9 mouse cellular contexts compared by ENCODE assay signal in genomic region chr14:78525611-78526457, GRCm38 (mm10). TPM values are rescaled to one million over a fixed set of nuclear protein-coding genes. Genes with fewer than 3 reads are reported as not detected.
DNase-seq lines count a peak whose midpoint lies in the region; ATAC-seq and TF ChIP-seq lines count a peak whose summit lies in the region.
"Had no signal": no experiment of that assay in that cellular context is flagged by ENCODE, and none has a peak within 500 bp of the region (broad histone marks: within the 10 kb centered on the region; RNA-seq: fewer than 3 reads in every experiment).

No protein-coding gene starts in this region.

- H3K36me3 ChIP-seq in heart, postnatal 0 days (replicated peaks; ENCODE audit: control insufficient read depth, insufficient read depth, low read length) = peaks cover 10% of the 10 kb centered on the region
- H3K36me3 ChIP-seq in neural tube, embryonic 13.5 days = peaks cover 6% of the 10 kb centered on the region
- H3K36me3 ChIP-seq in neural tube, embryonic 15.5 days = no peaks in the 10 kb centered on the region
- H3K36me3 ChIP-seq in liver, embryonic 16.5 days (ENCODE audit: control insufficient read depth, insufficient read depth) = no peaks in the 10 kb centered on the region

- peaks cover 42% of the 10 kb centered on the region for H3K4me1 ChIP-seq in heart, postnatal 0 days (ENCODE audit: control insufficient read depth, insufficient read depth)
- peaks cover 42% of the 10 kb centered on the region for H3K4me1 ChIP-seq in neural tube, embryonic 13.5 days (replicated peaks)
- peaks cover 35% of the 10 kb centered on the region for H3K4me1 ChIP-seq in neural tube, embryonic 15.5 days
- peaks cover 20% of the 10 kb centered on the region for H3K4me1 ChIP-seq in liver, embryonic 16.5 days (ENCODE audit: control insufficient read depth, low read depth, low read length)

- no peak for DNase-seq in heart, postnatal 0 days (ENCODE audit: low spot score)
- no peak for DNase-seq in heart, adult 9 months (ENCODE audit: low spot score in 2 of 2)
- no peak for DNase-seq in right cerebral cortex, adult 2 months (ENCODE audit: low spot score in 2 of 2)
- DNase-seq in right cerebral cortex, postnatal 14 days = no peak
- DNase-seq: adrenal gland, adult 8-10 months; heart, adult 18-20 months had no signal

- H3K27me3 ChIP-seq in heart, postnatal 0 days (ENCODE audit: control insufficient read depth, insufficient read depth, low read length) = no peaks in the 10 kb centered on the region
- no peaks in the 10 kb centered on the region for H3K27me3 ChIP-seq in neural tube, embryonic 13.5 days
- no peaks in the 10 kb centered on the region for H3K27me3 ChIP-seq in neural tube, embryonic 15.5 days (replicated peaks)
- H3K27me3 ChIP-seq in liver, embryonic 16.5 days (ENCODE audit: control insufficient read depth, insufficient read depth, low read depth, low read length) = no peaks in the 10 kb centered on the region

- no peak overlapping the region for H3K9ac ChIP-seq in heart, postnatal 0 days (replicated peaks; ENCODE audit: low read depth, low read length)
- H3K9ac ChIP-seq in neural tube, embryonic 13.5 days = no peak overlapping the region
- H3K9ac ChIP-seq in neural tube, embryonic 15.5 days (replicated peaks) = no peak overlapping the region
- no peak overlapping the region for H3K9ac ChIP-seq in liver, embryonic 16.5 days (ENCODE audit: low read depth, low read length)

- no peak overlapping the region for H3K4me3 ChIP-seq in heart, postnatal 0 days (ENCODE audit: low read depth, low read length)
- H3K4me3 ChIP-seq in neural tube, embryonic 13.5 days = no peak overlapping the region
- H3K4me3 ChIP-seq in neural tube, embryonic 15.5 days (replicated peaks) = no peak overlapping the region
- no peak overlapping the region for H3K4me3 ChIP-seq in liver, embryonic 16.5 days (ENCODE audit: low read depth, low read length)

- ATAC-seq in heart, postnatal 0 days (ENCODE audit: insufficient read depth, low read depth) = peak; percentile 70
- peak; percentile 41; the same call in 1 of the 2 replicates for ATAC-seq in neural tube, embryonic 13.5 days (ENCODE audit: low read depth)
- ATAC-seq in neural tube, embryonic 15.5 days (ENCODE audit: low FRiP score) = no peak
- ATAC-seq in liver, embryonic 16.5 days (ENCODE audit: low read depth) = peak; percentile 56

- 94% methylated on average over 3 of the region's 3 CpGs for WGBS in heart, postnatal 0 days
- WGBS in neural tube, embryonic 13.5 days = 94% methylated on average over 3 of the region's 3 CpGs
- 98% methylated on average over 3 of the region's 3 CpGs for WGBS in neural tube, embryonic 15.5 days
- WGBS in liver, embryonic 16.5 days (ENCODE audit: insufficient replicate concordance) = 97% methylated on average over 3 of the region's 3 CpGs

- H3K27ac ChIP-seq in heart, postnatal 0 days (ENCODE audit: low read depth) = peak overlapping the region; percentile 32; the same call in 1 of the 2 replicates
- H3K27ac ChIP-seq in neural tube, embryonic 13.5 days (replicated peaks) = no peak overlapping the region
- H3K27ac ChIP-seq in neural tube, embryonic 15.5 days (replicated peaks) = no peak overlapping the region
- 0 out of 2 replicates have a peak overlapping the region, but pooled peaks have one; percentile 6 for H3K27ac ChIP-seq in liver, embryonic 16.5 days (ENCODE audit: low read length)

- TF ChIP-seq EP300 in heart, postnatal 0 days (IDR thresholded peaks at IDR 0.05; ENCODE audit: low read depth) = no peak

- H3K4me2 ChIP-seq in heart, postnatal 0 days (ENCODE audit: low read depth, low read length) = no peak overlapping the region
- no peak overlapping the region for H3K4me2 ChIP-seq in neural tube, embryonic 13.5 days
- no peak overlapping the region for H3K4me2 ChIP-seq in neural tube, embryonic 15.5 days
- H3K4me2 ChIP-seq in liver, embryonic 16.5 days (ENCODE audit: low read depth, low read length) = no peak overlapping the region

- no peaks in the 10 kb centered on the region for H3K9me3 ChIP-seq in heart, postnatal 0 days (replicated peaks; ENCODE audit: control insufficient read depth, low read length)
- no peaks in the 10 kb centered on the region for H3K9me3 ChIP-seq in neural tube, embryonic 13.5 days
- H3K9me3 ChIP-seq in neural tube, embryonic 15.5 days (replicated peaks) = no peaks in the 10 kb centered on the region
- H3K9me3 ChIP-seq in liver, embryonic 16.5 days (replicated peaks; ENCODE audit: control insufficient read depth, low read length) = no peaks in the 10 kb centered on the region

- TF ChIP-seq CTCF in heart, postnatal 0 days (IDR thresholded peaks at IDR 0.05; ENCODE audit: low read depth) = no peak

RNA-seq across cellular contexts. Expression of gene Akap11, which starts 10.8 kb away (rescaled TPM):
- 23.8 and 24.1 TPM in 2 replicates for total RNA-seq in heart, postnatal 0 days (2014; rRNA removed; ENCODE audit: low replicate concordance)
- polyA plus RNA-seq in heart, postnatal 0 days (2015; fragmentation: Nextera tagmentation; extraction: Ambion mirVana) = 8.9 and 9.2 TPM in 2 replicates
- 32.1 and 38.2 TPM in 2 replicates for polyA plus RNA-seq in neural tube, embryonic 13.5 days (2015; fragmentation: Nextera tagmentation; extraction: Ambion mirVana)
- polyA plus RNA-seq in neural tube, embryonic 15.5 days (2015; fragmentation: Nextera tagmentation; extraction: Ambion mirVana) = 31.5 and 32.4 TPM in 2 replicates
- polyA plus RNA-seq in liver, embryonic 16.5 days (2015; fragmentation: Nextera tagmentation; extraction: Ambion mirVana) = 7.4 and 7.6 TPM in 2 replicates

Comparison
In these comparisons a context has a peak if more than half of its experiments do, and no peak if none do; other contexts are left out.
1. H3K27ac ChIP-seq: peak in heart, postnatal 0 days (single experiment) and liver, embryonic 16.5 days (single experiment); none in neural tube, embryonic 13.5 days (single experiment) and neural tube, embryonic 15.5 days (single experiment).